Mouse (Mus musculus) olfactory bulb, adult 2 months (tissue): ENCODE results near the gene Ppp1r3c. TPM values are rescaled to one million over a fixed set of nuclear protein-coding genes. Genes with fewer than 3 reads are reported as not detected.

Experiments
- H3K27ac ChIP-seq: fragments of 200-500 bp; 2 replicates; pipeline ENCODE4 v1.5.1; 2012; ENCODE audit warnings: low read depth, low read length; ENCODE audit not compliant: insufficient read depth
- H3K4me1 ChIP-seq: fragments of 200-500 bp; 2 replicates; pipeline ENCODE4 v1.6.1; 2012; ENCODE audit warnings: low read length; ENCODE audit not compliant: control insufficient read depth, insufficient read depth
- H3K4me3 ChIP-seq: fragments of 200-500 bp; 2 replicates; pipeline ENCODE4 v1.5.1; 2012; ENCODE audit warnings: mild to moderate bottlenecking, low read depth, low read length, moderate library complexity; ENCODE audit not compliant: insufficient read depth
- CTCF ChIP-seq: fragments of 200-500 bp; IDR thresholded peaks from 2 replicates; pipeline ENCODE4 v1.5.1; 2012; ENCODE audit warnings: low read depth, mild to moderate bottlenecking, low read length, moderate library complexity; ENCODE audit not compliant: insufficient read depth
- POLR2A ChIP-seq: fragments of 200-500 bp; IDR thresholded peaks from 2 replicates; pipeline ENCODE4 v1.6.1; 2012; ENCODE audit warnings: mild to moderate bottlenecking, low read depth, low read length, moderate library complexity; ENCODE audit not compliant: insufficient read depth
- WGBS: fragments of 180-500 bp; shearing (Covaris S2); methylation state at CpG from one replicate; pipeline ENCODE4 v1.1.7; 2018; 5-methylcytosine and 5-hydroxymethylcytosine counted together
- polyA plus RNA-seq: library from polyadenylated mRNA; stranded (reverse); fragments of >200 nt; gene quantifications from 2 replicates; pipeline ENCODE4 v1.2.4, GENCODE M21; 2012; ENCODE audit warnings: low replicate concordance; ENCODE audit not compliant: missing spikeins, insufficient read depth, insufficient read length

The Ppp1r3c gene
- not detected in 2 replicates for polyA plus RNA-seq

GRCm38 (mm10) chr19:36736537-36736936, at the start of gene Ppp1r3c:
Ppp1r3c (minus strand) TSS chr19:36736653.
- Histone ChIP-seq H3K4me3 (peak within 1 kb of the TSS; percentile 71), H3K27ac (peak within 1 kb of the TSS; percentile 29; the same call in 1 of the 2 replicates), H3K4me1 (peaks cover 7% of the 10 kb centered on the region)
- under 1% methylated on average over 33 of the region's 33 CpGs for WGBS
- TF ChIP-seq POLR2A (peak; percentile 91), CTCF (no peak)

- no peak for TF ChIP-seq CTCF
- no peak for TF ChIP-seq POLR2A
- H3K4me3 ChIP-seq, result no peak overlapping the region
- WGBS, result 88% methylated on average over 6 of the region's 6 CpGs
- H3K4me1 ChIP-seq, result 0 out of 2 replicates have a peak, but pooled peaks cover 3% of the 10 kb centered on the region
- H3K27ac ChIP-seq, result no peak overlapping the region
These were observed 46.7 kb upstream of the Ppp1r3c start for GRCm38 (mm10) chr19:36783179-36783578.

- Histone ChIP-seq H3K4me3 (no peak overlapping the region), H3K4me1 (0 out of 2 replicates have a peak, but pooled peaks cover 3% of the 10 kb centered on the region), H3K27ac (no peak overlapping the region)
- 75% methylated on average over 3 of the region's 3 CpGs for WGBS
- TF ChIP-seq CTCF (no peak), POLR2A (no peak)
These were observed 46.1 kb upstream of the Ppp1r3c start for GRCm38 (mm10) chr19:36782591-36782990.

- no peak overlapping the region for H3K4me3 ChIP-seq
- WGBS, result 83% methylated on average over 3 of the region's 3 CpGs
- 0 out of 2 replicates have a peak, but pooled peaks cover 3% of the 10 kb centered on the region for H3K4me1 ChIP-seq
- TF ChIP-seq CTCF (no peak), POLR2A (no peak)
- no peak overlapping the region for H3K27ac ChIP-seq
These were observed 45.5 kb upstream of the Ppp1r3c start for GRCm38 (mm10) chr19:36781996-36782395.

- TF ChIP-seq CTCF, result no peak
- TF ChIP-seq POLR2A, result no peak
- no peak overlapping the region for H3K4me3 ChIP-seq
- H3K27ac ChIP-seq, result no peak overlapping the region
- 66% methylated on average over 1 of the region's 1 CpGs for WGBS
- H3K4me1 ChIP-seq, result peaks cover 5% of the 10 kb centered on the region; the same call in 1 of the 2 replicates
These were observed 43.9 kb upstream of the Ppp1r3c start for GRCm38 (mm10) chr19:36780375-36780774.

DNA sequence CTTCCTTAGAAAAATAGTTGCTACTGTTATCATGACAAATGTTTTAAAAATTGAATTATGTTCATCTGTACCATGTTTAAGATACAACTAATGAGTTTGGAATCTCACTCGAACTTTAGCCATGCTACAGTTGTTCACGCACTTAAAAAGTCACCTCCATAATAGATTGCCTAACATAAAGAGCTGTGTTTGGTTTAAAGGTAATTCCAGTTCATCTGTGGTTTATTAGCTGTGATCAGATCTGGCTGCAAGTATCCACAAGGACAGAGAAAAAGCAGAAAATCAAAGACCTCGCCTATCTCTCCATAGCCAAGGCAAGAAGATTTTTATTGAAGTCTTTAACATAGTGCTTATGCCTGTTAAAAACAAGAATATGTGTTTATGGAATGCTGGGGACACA, 43.3 kb upstream of the Ppp1r3c start:
- peaks cover 5% of the 10 kb centered on the region; the same call in 1 of the 2 replicates for H3K4me1 ChIP-seq
- H3K27ac ChIP-seq, result no peak overlapping the region
- H3K4me3 ChIP-seq, result no peak overlapping the region
- TF ChIP-seq POLR2A (no peak), CTCF (no peak)
- WGBS, result 96% methylated on average over 3 of the region's 3 CpGs

- no peak overlapping the region for H3K4me3 ChIP-seq
- H3K4me1 ChIP-seq, result peaks cover 2% of the 10 kb centered on the region; the same call in 1 of the 2 replicates
- WGBS, result 92% methylated on average over 8 of the region's 8 CpGs
- H3K27ac ChIP-seq, result no peak overlapping the region
- no peak for TF ChIP-seq POLR2A
These were observed 39.1 kb upstream of the Ppp1r3c start for GRCm38 (mm10) chr19:36775531-36775930.

DNA sequence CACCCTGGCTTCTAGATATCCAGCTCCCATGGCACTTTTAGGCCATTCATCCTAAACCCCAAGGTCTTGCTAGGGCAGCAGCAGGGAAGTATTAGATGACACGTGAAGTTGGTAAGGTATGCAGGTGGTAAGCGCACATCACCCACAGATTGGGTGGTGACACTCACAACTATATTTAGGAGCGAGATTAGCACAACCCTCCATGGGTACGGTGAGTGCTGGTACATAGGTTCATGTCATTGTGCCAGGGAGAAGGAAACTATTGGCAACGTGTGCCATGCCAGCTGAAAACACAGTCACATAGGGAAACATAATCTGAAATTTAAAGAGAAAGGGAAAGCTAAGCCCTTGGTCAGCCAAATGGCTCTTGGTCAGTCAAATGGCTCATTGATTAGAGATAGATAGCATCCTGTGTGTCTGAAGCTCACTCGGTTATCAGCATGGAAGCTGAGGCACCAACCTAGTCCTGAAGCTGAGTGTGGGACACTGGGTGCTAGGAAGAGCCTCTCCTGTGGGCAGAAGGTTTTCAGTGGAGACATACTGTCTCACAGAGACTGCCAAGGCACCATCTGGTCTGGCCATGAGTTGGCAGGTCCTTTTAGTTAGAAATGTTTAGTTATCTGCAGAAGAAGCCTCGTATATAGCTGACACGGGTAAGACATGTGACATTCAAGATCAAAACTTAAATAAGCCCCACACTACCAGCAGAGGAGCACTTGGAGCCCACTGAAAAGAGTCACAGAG, 37.4 kb upstream of the Ppp1r3c start:
- Histone ChIP-seq H3K27ac (no peak overlapping the region), H3K4me3 (no peak overlapping the region), H3K4me1 (peaks cover 2% of the 10 kb centered on the region; the same call in 1 of the 2 replicates)
- no peak for TF ChIP-seq CTCF
- 93% methylated on average over 8 of the region's 8 CpGs for WGBS

GRCm38 (mm10) chr19:36768084-36768483, 31.6 kb upstream of the Ppp1r3c start:
- H3K27ac ChIP-seq, result no peak overlapping the region
- no peak overlapping the region for H3K4me3 ChIP-seq
- TF ChIP-seq POLR2A (no peak), CTCF (no peak)
- WGBS, result 89% methylated on average over 8 of the region's 8 CpGs
- H3K4me1 ChIP-seq, result no peaks in the 10 kb centered on the region

DNA sequence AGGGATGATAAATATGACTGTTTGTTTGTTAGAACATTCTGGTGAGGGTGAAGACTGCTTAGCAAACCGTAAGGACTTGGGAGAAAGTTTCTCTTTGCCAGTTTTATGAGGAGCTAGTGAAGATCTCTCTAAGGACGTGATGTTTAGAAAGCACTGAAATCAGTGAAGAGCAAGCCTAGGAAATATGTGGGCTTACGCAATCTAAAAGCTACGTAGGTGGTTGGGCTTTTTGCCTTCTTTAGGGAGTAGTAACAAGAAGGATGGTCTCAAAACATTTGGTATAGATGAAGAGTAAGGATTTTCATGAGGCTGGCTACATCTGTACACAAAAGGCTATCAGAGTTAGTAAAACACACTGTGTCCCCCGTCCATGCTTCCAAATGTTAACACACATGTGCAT, 28.0 kb upstream of the Ppp1r3c start:
- 93% methylated on average over 5 of the region's 5 CpGs for WGBS
- no peak for TF ChIP-seq CTCF
- no peak for TF ChIP-seq POLR2A
- no peak overlapping the region for H3K27ac ChIP-seq

More for the DNA sequence above, 28.0 kb upstream of the Ppp1r3c start:
- no peaks in the 10 kb centered on the region for H3K4me1 ChIP-seq
- H3K4me3 ChIP-seq, result no peak overlapping the region
